Mouse (Mus musculus) heart, adult 9 months (tissue): ENCODE data around the gene Them4.
A peak's percentile ranks its signal among the peaks of the same experiment; 100 is the strongest.
"Not testable (repeated sequence)": the region's sequence is repeated elsewhere in the genome, so short reads cannot be mapped to it uniquely, and the experiment has no call there.

Source experiments
- DNase-seq, 2 experiments: peaks; one replicate each; pipeline ENCODE4 v3.0.0; 2022; ENCODE audit warnings: low spot score in 2 of 2

Gene Them4

GRCm38 (mm10) chr3:94309633-94310363 is at the start of gene Them4:
Gene Them4 (plus strand): TSS chr3:94310089.
- DNase-seq = peak; percentile 97

- no peak for DNase-seq
These were observed 49.3 kb upstream of the Them4 start for GRCm38 (mm10) chr3:94260598-94260997.

GRCm38 (mm10) chr3:94263736-94264135 is 46.2 kb upstream of the Them4 start, which contains the start of gene Gm4778:
Gene Gm4778 (plus strand): TSS chr3:94264036.
- DNase-seq = not testable (repeated sequence)

GRCm38 (mm10) chr3:94275991-94276390 is 33.9 kb upstream of the Them4 start:
- DNase-seq = no peak

- no peak for DNase-seq
These were observed 4.4 kb upstream of the Them4 start for GRCm38 (mm10) chr3:94305457-94305856.

GRCm38 (mm10) chr3:94306975-94307374 is 2.9 kb upstream of the Them4 start:
- no peak for DNase-seq

GRCm38 (mm10) chr3:94310491-94310890 is 602 bp downstream of the Them4 start:
- DNase-seq = no peak

GRCm38 (mm10) chr3:94310911-94311310 is 1.0 kb downstream of the Them4 start:
- no peak for DNase-seq

- no peak for DNase-seq
These were observed 1.5 kb downstream of the Them4 start for GRCm38 (mm10) chr3:94311376-94311775.

- DNase-seq = no peak
These were observed 18.8 kb downstream of the Them4 start for GRCm38 (mm10) chr3:94328681-94329080.

GRCm38 (mm10) chr3:94334442-94334841 is 24.6 kb downstream of the Them4 start:
- no peak for DNase-seq

- DNase-seq = no peak
These were observed 28.6 kb downstream of the Them4 start for GRCm38 (mm10) chr3:94338522-94338921.

GRCm38 (mm10) chr3:94341959-94342422 is 32.1 kb downstream of the Them4 start, which contains the start of gene Them5:
Gene Them5 (plus strand): TSS chr3:94342099.
- no peak for DNase-seq

- DNase-seq = no peak
These were observed 32.7 kb downstream of the Them4 start for GRCm38 (mm10) chr3:94342552-94342951.

- no peak for DNase-seq
These were observed 34.3 kb downstream of the Them4 start for GRCm38 (mm10) chr3:94344182-94344581.

GRCm38 (mm10) chr3:94344897-94345296 is 35.0 kb downstream of the Them4 start:
- DNase-seq = no peak

- no peak for DNase-seq
These were observed 38.3 kb downstream of the Them4 start for GRCm38 (mm10) chr3:94348146-94348545.

- no peak for DNase-seq
These were observed 50.9 kb downstream of the Them4 start for GRCm38 (mm10) chr3:94360812-94361211.

- no peak for DNase-seq
These were observed 52.2 kb downstream of the Them4 start, which contains the start of gene C2cd4d for GRCm38 (mm10) chr3:94362138-94362537. Gene C2cd4d (plus strand): TSS chr3:94362438.

- no peak for DNase-seq
These were observed 53.6 kb downstream of the Them4 start for GRCm38 (mm10) chr3:94363291-94364153.

GRCm38 (mm10) chr3:94364154-94364526 is 54.3 kb downstream of the Them4 start:
- no peak for DNase-seq

- peak; percentile 47 to 58 for DNase-seq
These were observed 56.9 kb downstream of the Them4 start for GRCm38 (mm10) chr3:94366761-94367160.

- no peak for DNase-seq
These were observed 57.6 kb downstream of the Them4 start for GRCm38 (mm10) chr3:94367511-94367910.
